Mouse (Mus musculus): Measurements from ENCODE around the gene Fermt1. TPM values are rescaled to one million over a fixed set of nuclear protein-coding genes. Genes with fewer than 3 reads are reported as not detected.

The Fermt1 gene
- total RNA-seq, 1 experiment: 2.7 TPM

DNA sequence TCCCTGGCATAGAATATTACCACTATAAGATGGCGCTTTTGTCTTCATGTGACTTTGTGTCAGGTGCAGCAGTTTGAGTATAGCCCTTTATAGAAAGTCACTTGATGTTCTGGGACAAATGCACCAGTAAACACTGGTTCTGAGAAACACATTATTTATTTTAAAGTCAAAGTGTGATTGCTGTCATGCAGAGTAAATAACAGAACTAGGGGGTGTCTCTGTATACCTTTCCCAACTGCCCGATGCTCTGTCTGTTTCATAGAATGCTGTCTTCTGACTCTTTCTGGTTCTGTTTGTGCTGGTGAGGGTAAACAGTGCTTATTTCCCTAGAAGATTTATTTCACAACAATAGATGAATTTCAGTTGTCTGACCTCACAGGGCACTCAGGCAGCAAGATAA lies 82.4 kb downstream of the Fermt1 start:
- in situ Hi-C loops (cut with MboI; ENCODE audit: low sequenced_read_pairs in 2 of 2, unreplicated experiment in 2 of 2): no loop called here
- peaks cover 2% of the 10 kb centered on the region; the same call in 1 of the 2 replicates for H3K36me3 ChIP-seq (ENCODE audit: control insufficient read depth, insufficient read depth, low read length, poor library complexity, severe bottlenecking)
- no peak overlapping the region for H3K27ac ChIP-seq (ENCODE audit: insufficient read depth, low read depth, low read length, poor library complexity, severe bottlenecking)
- no peak for DNase-seq (ENCODE audit: low read depth, low spot score)
- H3K4me1 ChIP-seq (ENCODE audit: control insufficient read depth in 2 of 2, insufficient read depth in 2 of 2, low read length in 2 of 2, poor library complexity in 1 of 2): no peaks in the 10 kb centered on the region
- TF ChIP-seq ZNF384 (IDR thresholded peaks at IDR 0.05; ENCODE audit: low read depth, low read length): no peak
- TF ChIP-seq CHD2 (IDR thresholded peaks at IDR 0.05; ENCODE audit: low read depth, low read length): no peak
- TF ChIP-seq HCFC1 (IDR thresholded peaks at IDR 0.05; ENCODE audit: borderline replicate concordance, insufficient read depth, low read length): no peak
- no peak for TF ChIP-seq MAFK (IDR thresholded peaks at IDR 0.05; ENCODE audit: insufficient read depth, low read depth, low read length)
- no peak for TF ChIP-seq ZC3H11A (IDR thresholded peaks at IDR 0.05; ENCODE audit: borderline replicate concordance, low read depth, low read length)
- no peaks in the 10 kb centered on the region for H3K9me3 ChIP-seq (ENCODE audit: control insufficient read depth, insufficient read depth, low read depth, low read length)
- H3K4me3 ChIP-seq (ENCODE audit: insufficient read depth in 1 of 2, low read depth in 1 of 2, low read length in 2 of 2, poor library complexity in 1 of 2, severe bottlenecking in 1 of 2): no peak overlapping the region
- H3K9ac ChIP-seq (ENCODE audit: insufficient read depth, low read depth, low read length, poor library complexity, severe bottlenecking): no peak overlapping the region

DNA sequence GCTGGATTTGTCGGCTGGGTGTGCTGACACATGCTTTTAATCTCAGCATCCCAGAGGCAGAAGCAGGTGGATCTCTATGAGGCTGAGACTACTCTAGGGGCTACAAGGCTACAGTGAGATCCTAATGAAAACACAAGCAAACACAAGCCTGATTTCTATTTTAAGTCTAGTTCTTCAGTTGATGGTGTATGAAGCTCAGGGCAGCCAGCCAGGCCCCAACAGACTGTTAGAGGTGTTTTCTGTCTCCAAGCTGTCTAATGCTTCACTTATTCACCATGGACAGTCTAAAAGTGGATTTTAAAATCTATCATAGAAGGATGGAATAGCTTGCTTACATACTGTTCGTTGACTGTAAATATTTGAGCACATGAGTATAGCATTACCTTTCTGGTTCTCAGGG lies 84.2 kb downstream of the Fermt1 start:
- no peak for DNase-seq (ENCODE audit: low read depth, low spot score)
- no peaks in the 10 kb centered on the region for H3K4me1 ChIP-seq (ENCODE audit: control insufficient read depth in 2 of 2, insufficient read depth in 2 of 2, low read length in 2 of 2, poor library complexity in 1 of 2)
- H3K9me3 ChIP-seq (ENCODE audit: control insufficient read depth, insufficient read depth, low read depth, low read length): no peaks in the 10 kb centered on the region
- H3K36me3 ChIP-seq (ENCODE audit: control insufficient read depth, insufficient read depth, low read length, poor library complexity, severe bottlenecking): peaks cover 2% of the 10 kb centered on the region; the same call in 1 of the 2 replicates
- H3K4me3 ChIP-seq (ENCODE audit: insufficient read depth in 1 of 2, low read depth in 1 of 2, low read length in 2 of 2, poor library complexity in 1 of 2, severe bottlenecking in 1 of 2): no peak overlapping the region
- H3K27ac ChIP-seq (ENCODE audit: insufficient read depth, low read depth, low read length, poor library complexity, severe bottlenecking): no peak overlapping the region
- H3K9ac ChIP-seq (ENCODE audit: insufficient read depth, low read depth, low read length, poor library complexity, severe bottlenecking): no peak overlapping the region
- no peak for TF ChIP-seq HCFC1 (IDR thresholded peaks at IDR 0.05; ENCODE audit: borderline replicate concordance, insufficient read depth, low read length)
- no peak for TF ChIP-seq CHD2 (IDR thresholded peaks at IDR 0.05; ENCODE audit: low read depth, low read length)
- TF ChIP-seq ZC3H11A (IDR thresholded peaks at IDR 0.05; ENCODE audit: borderline replicate concordance, low read depth, low read length): no peak
- no peak for TF ChIP-seq ZNF384 (IDR thresholded peaks at IDR 0.05; ENCODE audit: low read depth, low read length)
- no peak for TF ChIP-seq MAFK (IDR thresholded peaks at IDR 0.05; ENCODE audit: insufficient read depth, low read depth, low read length)
- in situ Hi-C loops (cut with MboI; ENCODE audit: low sequenced_read_pairs in 2 of 2, unreplicated experiment in 2 of 2): no loop called here

DNA sequence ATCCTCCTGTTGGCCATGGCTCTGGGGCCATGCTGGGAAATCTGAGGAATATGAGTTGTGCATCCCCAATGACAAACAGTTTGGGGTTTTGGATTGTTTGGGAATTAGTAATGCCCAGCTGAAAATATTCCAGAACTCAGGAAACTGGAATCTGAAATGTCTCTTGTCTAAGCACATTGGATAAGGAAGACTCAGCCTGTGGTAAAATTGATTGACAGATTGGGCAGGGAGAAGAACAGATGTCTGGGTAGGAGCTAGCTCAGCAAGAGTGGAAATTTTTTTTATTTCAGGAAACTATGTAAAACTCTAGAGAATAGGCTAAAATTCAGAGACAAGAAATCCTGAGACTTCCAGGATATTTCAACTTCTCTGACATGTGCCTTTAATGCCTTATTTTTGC lies 85.3 kb downstream of the Fermt1 start:
- in situ Hi-C loops (cut with MboI; ENCODE audit: low sequenced_read_pairs in 2 of 2, unreplicated experiment in 2 of 2): no loop called here
- no peak for TF ChIP-seq ZC3H11A (IDR thresholded peaks at IDR 0.05; ENCODE audit: borderline replicate concordance, low read depth, low read length)
- no peak for TF ChIP-seq HCFC1 (IDR thresholded peaks at IDR 0.05; ENCODE audit: borderline replicate concordance, insufficient read depth, low read length)
- no peak for TF ChIP-seq ZNF384 (IDR thresholded peaks at IDR 0.05; ENCODE audit: low read depth, low read length)
- no peak for TF ChIP-seq MAFK (IDR thresholded peaks at IDR 0.05; ENCODE audit: insufficient read depth, low read depth, low read length)
- TF ChIP-seq CHD2 (IDR thresholded peaks at IDR 0.05; ENCODE audit: low read depth, low read length): no peak
- Histone ChIP-seq H3K9ac (ENCODE audit: insufficient read depth, low read depth, low read length, poor library complexity, severe bottlenecking) (no peak overlapping the region), H3K4me1 (ENCODE audit: control insufficient read depth in 2 of 2, insufficient read depth in 2 of 2, low read length in 2 of 2, poor library complexity in 1 of 2) (no peaks in the 10 kb centered on the region), H3K9me3 (ENCODE audit: control insufficient read depth, insufficient read depth, low read depth, low read length) (no peaks in the 10 kb centered on the region), H3K4me3 (ENCODE audit: insufficient read depth in 1 of 2, low read depth in 1 of 2, low read length in 2 of 2, poor library complexity in 1 of 2, severe bottlenecking in 1 of 2) (no peak overlapping the region), H3K27ac (ENCODE audit: insufficient read depth, low read depth, low read length, poor library complexity, severe bottlenecking) (no peak overlapping the region), H3K36me3 (ENCODE audit: control insufficient read depth, insufficient read depth, low read length, poor library complexity, severe bottlenecking) (peaks cover 2% of the 10 kb centered on the region; the same call in 1 of the 2 replicates)
- DNase-seq (ENCODE audit: low read depth, low spot score): no peak

DNA sequence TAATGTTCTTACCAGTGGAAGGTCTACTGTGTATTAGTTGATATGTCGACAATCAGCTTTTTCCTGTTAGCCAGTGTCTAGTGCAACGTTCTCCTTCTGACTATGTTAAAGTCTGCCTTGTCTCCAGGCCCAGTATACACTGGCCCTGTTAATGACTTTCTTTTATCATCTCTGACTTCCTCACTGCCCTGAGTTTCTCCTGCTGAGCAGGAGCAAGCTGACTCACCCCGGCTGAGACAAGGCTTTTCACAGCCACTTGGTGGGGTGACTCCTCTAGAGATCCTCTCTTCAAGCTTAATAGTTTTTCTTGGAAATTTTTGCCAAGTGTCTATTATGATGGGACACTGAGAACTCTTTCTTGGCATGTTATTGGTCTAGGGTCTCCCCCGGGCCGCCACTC lies 89.4 kb downstream of the Fermt1 start:
- TF ChIP-seq MAFK (IDR thresholded peaks at IDR 0.05; ENCODE audit: insufficient read depth, low read depth, low read length) (no peak), HCFC1 (IDR thresholded peaks at IDR 0.05; ENCODE audit: borderline replicate concordance, insufficient read depth, low read length) (no peak), ZNF384 (IDR thresholded peaks at IDR 0.05; ENCODE audit: low read depth, low read length) (no peak), ZC3H11A (IDR thresholded peaks at IDR 0.05; ENCODE audit: borderline replicate concordance, low read depth, low read length) (no peak), CHD2 (IDR thresholded peaks at IDR 0.05; ENCODE audit: low read depth, low read length) (no peak)
- no peaks in the 10 kb centered on the region; a peak in 1 of 4 replicates for H3K4me1 ChIP-seq (ENCODE audit: control insufficient read depth in 2 of 2, insufficient read depth in 2 of 2, low read length in 2 of 2, poor library complexity in 1 of 2)

More for the DNA sequence above, 89.4 kb downstream of the Fermt1 start:
- in situ Hi-C loops (cut with MboI; ENCODE audit: low sequenced_read_pairs in 2 of 2, unreplicated experiment in 2 of 2): no loop called here
- Histone ChIP-seq H3K9ac (ENCODE audit: insufficient read depth, low read depth, low read length, poor library complexity, severe bottlenecking) (no peak overlapping the region), H3K36me3 (ENCODE audit: control insufficient read depth, insufficient read depth, low read length, poor library complexity, severe bottlenecking) (peaks cover 2% of the 10 kb centered on the region), H3K4me3 (ENCODE audit: insufficient read depth in 1 of 2, low read depth in 1 of 2, low read length in 2 of 2, poor library complexity in 1 of 2, severe bottlenecking in 1 of 2) (no peak overlapping the region), H3K27ac (ENCODE audit: insufficient read depth, low read depth, low read length, poor library complexity, severe bottlenecking) (no peak overlapping the region), H3K9me3 (ENCODE audit: control insufficient read depth, insufficient read depth, low read depth, low read length) (no peaks in the 10 kb centered on the region)
- DNase-seq (ENCODE audit: low read depth, low spot score): no peak

Other genes starting within 250 kb of the Fermt1 start
- gene Chgb, start 164.6 kb downstream of the Fermt1 start, total RNA-seq (2012; rRNA removed): 0.05 and 0.09 TPM in 2 replicates
- gene Trmt6, start 129.9 kb downstream of the Fermt1 start, total RNA-seq (2012; rRNA removed): 30.1 and 44.4 TPM in 2 replicates
- gene Mcm8, start 129.8 kb downstream of the Fermt1 start, total RNA-seq (2012; rRNA removed): 13.4 and 14.2 TPM in 2 replicates
- 22.0 and 29.1 TPM in 2 replicates for gene Crls1, start 99.2 kb downstream of the Fermt1 start, total RNA-seq (2012; rRNA removed)
- 11.8 and 14.3 TPM in 2 replicates for gene Lrrn4, start 65.0 kb downstream of the Fermt1 start, total RNA-seq (2012; rRNA removed)

Measured in ES-E14 (cell line).